Mouse (Mus musculus): ENCODE data around the gene Stmnd1.

DNA sequence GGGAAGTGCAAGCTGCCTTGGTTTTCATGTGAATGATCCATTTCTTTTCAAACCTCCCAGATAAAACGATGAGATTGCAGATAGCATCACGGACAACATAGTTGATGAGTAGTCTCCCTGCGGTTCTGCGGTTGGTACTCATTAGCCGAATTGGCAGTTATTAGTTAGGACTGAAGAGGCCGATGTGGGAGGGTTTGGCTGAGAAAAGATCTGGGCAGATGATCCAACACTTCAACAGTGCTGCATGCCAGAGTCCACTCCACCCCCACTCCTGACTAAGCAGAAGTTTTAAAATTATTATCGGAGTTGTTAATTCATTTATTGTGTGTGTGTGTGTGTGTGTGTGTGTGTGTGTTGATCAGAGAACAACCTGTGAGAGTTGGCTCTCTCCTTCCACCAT lies 34.7 kb upstream of the Stmnd1 start:
- TF ChIP-seq CTCF (IDR thresholded peaks at IDR 0.05; ENCODE audit: low read depth) (no peak), EP300 (IDR thresholded peaks at IDR 0.05; ENCODE audit: low read depth) (no peak)
